Mouse (Mus musculus) CH12.LX (cell line): ENCODE measurements at regions not wholly inside any gene's neighbourhood (a gene's known extent, or its start where the extent isn't known, plus 50 kb on each side); places are given as distances from the start of the nearest gene placed in this dataset.

Experiments used
- DNase-seq: peaks from one replicate; pipeline ENCODE4 v3.0.0-alpha.2; 2013; ENCODE audit errors: extremely low read depth
- H3K27ac ChIP-seq: 2 replicates; pipeline ENCODE4 v1.5.1; 2012; ENCODE audit warnings: low read depth, mild to moderate bottlenecking, control low read depth, moderate library complexity; ENCODE audit not compliant: insufficient read depth
- H3K27me3 ChIP-seq: replicated peaks from 2 replicates; pipeline ENCODE3; 2012; ENCODE audit warnings: inconsistent platforms
- H3K36me3 ChIP-seq, 2 experiments: replicated peaks in 1 of 2; 2 replicates each; pipeline versions ENCODE3 to v1.6.1; 2012; ENCODE audit warnings: inconsistent platforms in 1 of 2, low read length in 1 of 2, mild to moderate bottlenecking in 1 of 2, mixed read lengths in 1 of 2, moderate library complexity in 1 of 2; ENCODE audit not compliant: control insufficient read depth in 1 of 2, insufficient read depth in 1 of 2
- H3K4me1 ChIP-seq, 2 experiments: 2 replicates each; pipeline ENCODE4 v1.6.1; 2012; ENCODE audit warnings: inconsistent platforms in 1 of 2, moderate library complexity in 1 of 2; ENCODE audit not compliant: insufficient read depth in 2 of 2, control insufficient read depth in 1 of 2
- H3K4me2 ChIP-seq: 2 replicates; pipeline ENCODE4 v1.6.1; 2012; ENCODE audit warnings: low read depth, mild to moderate bottlenecking, control low read depth; ENCODE audit not compliant: poor library complexity, insufficient read depth, severe bottlenecking
- H3K4me3 ChIP-seq, 3 experiments: fragments of 150-350 bp in 1 of 3; sonication (generic) in 1 of 3; replicated peaks in 1 of 3; 2 replicates each; pipeline versions ENCODE3 to v1.5.1; 2011 to 2012; ENCODE audit warnings: low read depth in 2 of 3, low read length in 2 of 3, mild to moderate bottlenecking in 2 of 3, moderate library complexity in 2 of 3, control low read depth in 1 of 3, improper control_type of control experiment in 1 of 3, inconsistent platforms in 1 of 3, mixed read lengths in 1 of 3; ENCODE audit not compliant: poor library complexity in 1 of 3
- H3K79me2 ChIP-seq: replicated peaks from 2 replicates; pipeline ENCODE4 v1.6.1; 2012; ENCODE audit warnings: mild to moderate bottlenecking, moderate library complexity; ENCODE audit not compliant: control insufficient read depth, poor library complexity, insufficient read depth, severe bottlenecking; ENCODE audit errors: extremely low read depth
- H3K9ac ChIP-seq: 2 replicates; pipeline ENCODE4 v1.6.1; 2012; ENCODE audit warnings: low read depth, mild to moderate bottlenecking, control low read depth, moderate library complexity; ENCODE audit not compliant: insufficient read depth
- H3K9me3 ChIP-seq: replicated peaks from 2 replicates; pipeline ENCODE3; 2012; ENCODE audit warnings: low read length, inconsistent platforms, mixed read lengths
- BHLHE40 ChIP-seq: IDR thresholded peaks from 2 replicates; pipeline ENCODE4 v1.6.1; 2011; ENCODE audit warnings: mild to moderate bottlenecking, low read depth, low read length, improper control_type of control experiment
- CHD1 ChIP-seq: IDR thresholded peaks from 2 replicates; pipeline ENCODE4 v1.6.1; 2012; ENCODE audit warnings: low read depth, low read length, improper control_type of control experiment, inconsistent platforms
- ELF1 ChIP-seq: IDR thresholded peaks from 2 replicates; pipeline ENCODE4 v1.6.1; 2014; ENCODE audit warnings: low read depth, mild to moderate bottlenecking, inconsistent platforms, low read length, improper control_type of control experiment
- EP300 ChIP-seq: IDR thresholded peaks from 2 replicates; pipeline ENCODE4 v1.6.1; 2011; ENCODE audit warnings: low read length, improper control_type of control experiment
- ETS1 ChIP-seq: conservative IDR thresholded peaks from 2 replicates; pipeline ENCODE4 v1.6.1; 2012; ENCODE audit warnings: low read depth, mild to moderate bottlenecking, inconsistent platforms, low read length, improper control_type of control experiment, moderate library complexity
- GABPA ChIP-seq: IDR thresholded peaks from 2 replicates; pipeline ENCODE4 v1.6.1; 2012; ENCODE audit warnings: low read depth, low read length, improper control_type of control experiment, inconsistent platforms; ENCODE audit not compliant: insufficient replicate concordance
- IRF4 ChIP-seq: IDR thresholded peaks from 2 replicates; pipeline ENCODE4 v1.6.1; 2014; ENCODE audit warnings: low read depth, mild to moderate bottlenecking, inconsistent platforms, low read length, improper control_type of control experiment
- JUN ChIP-seq: IDR thresholded peaks from 2 replicates; pipeline ENCODE4 v1.6.1; 2011; ENCODE audit warnings: low read depth, mild to moderate bottlenecking, low read length, improper control_type of control experiment, moderate library complexity; ENCODE audit not compliant: insufficient read depth
- JUND ChIP-seq: conservative IDR thresholded peaks from 2 replicates; pipeline ENCODE4 v1.6.1; 2011; ENCODE audit warnings: low read depth, low read length, improper control_type of control experiment
- KAT2A ChIP-seq: IDR thresholded peaks from 2 replicates; pipeline ENCODE4 v1.6.1; 2012; ENCODE audit warnings: low read length, improper control_type of control experiment, inconsistent platforms; ENCODE audit not compliant: insufficient replicate concordance
- MAFK ChIP-seq: IDR thresholded peaks from 2 replicates; pipeline ENCODE4 v1.6.1; 2011; ENCODE audit warnings: low read length, improper control_type of control experiment; ENCODE audit not compliant: insufficient replicate concordance
- MAZ ChIP-seq: IDR thresholded peaks from 2 replicates; pipeline ENCODE4 v1.6.1; 2012; ENCODE audit warnings: low read depth, mild to moderate bottlenecking, inconsistent platforms, low read length, improper control_type of control experiment, moderate library complexity
- MXI1 ChIP-seq: IDR thresholded peaks from 2 replicates; pipeline ENCODE4 v1.6.1; 2011; ENCODE audit warnings: mild to moderate bottlenecking, low read depth, low read length, improper control_type of control experiment
- MYC ChIP-seq: IDR thresholded peaks from 2 replicates; pipeline ENCODE4 v1.6.1; 2011; ENCODE audit warnings: low read depth, mild to moderate bottlenecking, improper control_type of control experiment, low read length
- NELFE ChIP-seq: IDR thresholded peaks from 2 replicates; pipeline ENCODE4 v1.6.1; 2011; ENCODE audit warnings: low read depth, low read length, improper control_type of control experiment
- PAX5 ChIP-seq: IDR thresholded peaks from 2 replicates; pipeline ENCODE4 v1.6.1; 2012; ENCODE audit warnings: low read length, inconsistent platforms, mixed read lengths
- POLR2A ChIP-seq: IDR thresholded peaks from 2 replicates; pipeline ENCODE4 v1.6.1; 2011; ENCODE audit warnings: low read depth, mild to moderate bottlenecking, improper control_type of control experiment, low read length
- POLR2AphosphoS2 ChIP-seq: IDR thresholded peaks from 2 replicates; pipeline ENCODE4 v1.6.1; 2011; ENCODE audit warnings: low read depth, low read length, improper control_type of control experiment
- RAD21 ChIP-seq: IDR thresholded peaks from 2 replicates; pipeline ENCODE4 v1.6.1; 2011; ENCODE audit warnings: low read depth, mild to moderate bottlenecking, low read length, improper control_type of control experiment, moderate library complexity
- SIN3A ChIP-seq: IDR thresholded peaks from 2 replicates; pipeline ENCODE4 v1.6.1; 2012; ENCODE audit warnings: low read length, improper control_type of control experiment, inconsistent platforms
- SMC3 ChIP-seq: IDR thresholded peaks from 2 replicates; pipeline ENCODE4 v1.6.1; 2011; ENCODE audit warnings: low read depth, low read length, improper control_type of control experiment
- TCF12 ChIP-seq: IDR thresholded peaks from 2 replicates; pipeline ENCODE4 v1.6.1; 2014; ENCODE audit warnings: low read depth, mild to moderate bottlenecking, inconsistent platforms, low read length, improper control_type of control experiment
- UBTF ChIP-seq: IDR thresholded peaks from 2 replicates; pipeline ENCODE4 v1.6.1; 2012; ENCODE audit warnings: low read depth, mild to moderate bottlenecking, inconsistent platforms, low read length, improper control_type of control experiment, moderate library complexity
- USF1 ChIP-seq: IDR thresholded peaks from 2 replicates; pipeline ENCODE4 v1.6.1; 2014; ENCODE audit warnings: low read depth, mild to moderate bottlenecking, inconsistent platforms, low read length, improper control_type of control experiment
- USF2 ChIP-seq: conservative IDR thresholded peaks from 2 replicates; pipeline ENCODE4 v1.6.1; 2011; ENCODE audit warnings: low read depth, low read length, improper control_type of control experiment
- ZKSCAN1 ChIP-seq: IDR thresholded peaks from 2 replicates; pipeline ENCODE4 v1.6.1; 2012; ENCODE audit warnings: low read depth, inconsistent platforms, low read length, improper control_type of control experiment, borderline replicate concordance
- ZMIZ1 ChIP-seq: IDR thresholded peaks from 2 replicates; pipeline ENCODE4 v1.6.1; 2012; ENCODE audit warnings: low read depth, mild to moderate bottlenecking, inconsistent platforms, low read length, improper control_type of control experiment
- dilution Hi-C: fragments of 300-500 bp; cut with MboI; formaldehyde crosslinking; loops from 2 replicates; pipeline ENCODE4 v1.14.3; 2020; ENCODE audit warnings: low sequenced_read_pairs; ENCODE audit not compliant: extremely low pct_unique_long_range_greater_than_20kb, extremely low pct_ligation_motif_present
- in situ Hi-C: fragments of 300-500 bp; cut with MboI; formaldehyde crosslinking; loops from 3 replicates; pipeline ENCODE4 v1.14.3; 2019; ENCODE audit warnings: low sequenced_read_pairs, low pct_ligation_motif_present, low pct_unique_long_range_greater_than_20kb, mixed read lengths

DNA sequence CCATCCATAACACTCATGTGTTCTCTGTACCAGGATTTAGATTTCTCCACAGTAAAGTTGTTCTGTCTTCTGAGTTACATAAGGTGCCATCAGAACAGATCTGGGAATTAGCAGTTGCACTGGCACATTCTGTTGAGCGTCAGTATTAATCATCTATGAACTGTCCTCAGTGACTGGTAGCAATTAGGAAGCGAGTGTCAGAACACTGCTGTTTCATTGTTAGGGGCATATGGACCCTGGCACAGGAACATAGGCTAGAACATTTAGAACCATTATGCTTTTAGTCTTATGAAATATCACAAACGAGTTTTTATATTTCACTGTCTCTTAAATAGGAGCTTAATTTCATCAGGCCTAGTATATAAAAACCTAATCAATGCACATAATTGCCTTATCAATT lies 367.7 kb upstream of the Manea start:
- no peaks in the 10 kb centered on the region for H3K79me2 ChIP-seq
- TF ChIP-seq EP300 (no peak), NELFE (no peak), USF1 (no peak), SIN3A (no peak), MAZ (no peak), SMC3 (no peak), JUN (no peak), UBTF (no peak), POLR2A (no peak), RAD21 (no peak), BHLHE40 (no peak), MAFK (no peak), CHD1 (no peak), PAX5 (no peak), POLR2AphosphoS2 (no peak), MXI1 (no peak), MYC (no peak)
- TF ChIP-seq, all 38 proteins: peak for 0
- Histone ChIP-seq H3K4me3 (no peak overlapping the region), H3K27me3 (no peaks in the 10 kb centered on the region), H3K9me3 (no peaks in the 10 kb centered on the region), H3K9ac (no peak overlapping the region), H3K36me3 (no peaks in the 10 kb centered on the region), H3K4me2 (no peak overlapping the region), H3K27ac (no peak overlapping the region), H3K4me1 (no peaks in the 10 kb centered on the region)
- dilution Hi-C loops (no loop called here), in situ Hi-C loops (no loop called here)
- DNase-seq: no peak

DNA sequence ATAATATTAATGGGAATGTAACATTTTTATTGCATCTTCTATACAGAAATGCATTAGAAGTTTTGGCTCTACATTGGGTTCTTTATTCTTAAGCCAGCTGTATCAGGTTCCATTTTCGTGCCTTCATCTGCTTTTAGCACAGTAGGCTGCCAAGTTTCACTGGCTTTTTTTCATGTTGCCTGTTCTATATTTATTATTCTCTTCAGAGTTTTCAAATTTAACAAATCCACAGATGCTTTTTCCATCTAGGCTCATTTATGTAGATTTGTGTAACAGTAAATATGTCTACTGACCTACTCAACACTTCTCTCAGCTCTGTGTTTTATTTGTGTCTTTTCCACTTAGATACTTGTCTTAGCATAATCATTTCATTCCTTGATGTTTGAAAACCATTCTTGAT lies 363.3 kb upstream of the Manea start:
- dilution Hi-C loops: no loop called here
- H3K4me1 ChIP-seq: no peaks in the 10 kb centered on the region
- in situ Hi-C loops: no loop called here
- H3K4me3 ChIP-seq: no peak overlapping the region
- H3K79me2 ChIP-seq: no peaks in the 10 kb centered on the region
- no peaks in the 10 kb centered on the region for H3K36me3 ChIP-seq
- no peak overlapping the region for H3K27ac ChIP-seq
- H3K4me2 ChIP-seq: no peak overlapping the region
- H3K9ac ChIP-seq: no peak overlapping the region
- DNase-seq: no peak
- no peaks in the 10 kb centered on the region for H3K9me3 ChIP-seq
- no peaks in the 10 kb centered on the region for H3K27me3 ChIP-seq
- TF ChIP-seq POLR2A (no peak), TCF12 (no peak), ZKSCAN1 (no peak), POLR2AphosphoS2 (no peak), JUN (no peak), USF2 (no peak), IRF4 (no peak), ELF1 (no peak), SIN3A (no peak), MAZ (no peak), JUND (no peak), KAT2A (no peak), ETS1 (no peak), GABPA (no peak), SMC3 (no peak), ZMIZ1 (no peak)
- TF ChIP-seq, all 38 proteins: peak for 0
